8 mouse cellular contexts compared by ENCODE assay signal in genomic region chrX:8192640-8193418, GRCm38 (mm10). TPM values are rescaled to one million over a fixed set of nuclear protein-coding genes. Genes with fewer than 3 reads are reported as not detected.
DNase-seq lines count a peak whose midpoint lies in the region; ATAC-seq lines count a peak whose summit lies in the region.

No protein-coding gene starts in this region.

- H3K27ac ChIP-seq in hindbrain, embryonic 14.5 days, result peak overlapping the region; percentile 79

- H3K9me3 ChIP-seq in hindbrain, embryonic 14.5 days (ENCODE audit: control insufficient read depth, low read length), result no peaks in the 10 kb centered on the region

- H3K27me3 ChIP-seq in hindbrain, embryonic 14.5 days (ENCODE audit: control insufficient read depth, insufficient read depth, low read length), result no peaks in the 10 kb centered on the region

- H3K4me2 ChIP-seq in hindbrain, embryonic 14.5 days (replicated peaks), result peak overlapping the region; percentile 69

- H3K4me3 ChIP-seq in hindbrain, embryonic 14.5 days (replicated peaks; ENCODE audit: low read length), result peak overlapping the region; percentile 45

- H3K36me3 ChIP-seq in hindbrain, embryonic 14.5 days (replicated peaks; ENCODE audit: control insufficient read depth, insufficient read depth), result no peaks in the 10 kb centered on the region

- peak overlapping the region; percentile 50 for H3K9ac ChIP-seq in hindbrain, embryonic 14.5 days

- peak; percentile 91 for DNase-seq in R1 (ENCODE audit: low read depth, low spot score)
- peak; percentile 83 to 85 for DNase-seq in cerebellum, postnatal 14 days
- peak; percentile 56 to 64 for DNase-seq in frontal cortex, postnatal 25 days (ENCODE audit: low spot score in 2 of 2)
- peak; percentile 78 for DNase-seq in hindbrain, embryonic 14.5 days (ENCODE audit: low spot score)
- peak; percentile 73 to 82 for DNase-seq in layer of hippocampus, postnatal 36 days
- peak; percentile 86 for DNase-seq in lung, postnatal 25 days (ENCODE audit: low spot score)
- DNase-seq in retina, adult 2 months (ENCODE audit: low read depth, low spot score), result peak; percentile 61
- DNase-seq in thymus, postnatal 25 days, result peak; percentile 78

- 17% methylated on average over 38 of the region's 38 CpGs for WGBS in hindbrain, embryonic 14.5 days

- ATAC-seq in hindbrain, embryonic 14.5 days (ENCODE audit: low FRiP score), result peak; percentile 97

- no peaks in the 10 kb centered on the region for H3K4me1 ChIP-seq in hindbrain, embryonic 14.5 days (replicated peaks; ENCODE audit: control insufficient read depth, insufficient read depth, low read length)

RNA-seq across cellular contexts. Expression of gene Ebp, which starts 0.5 kb away (rescaled TPM):
- polyA plus RNA-seq in hindbrain, embryonic 14.5 days (2014; fragmentation: Nextera tagmentation; extraction: Ambion mirVana), result 30.6 and 33.1 TPM in 2 replicates
- 10 to 100 TPM; 30.1 to 31.3 TPM for total RNA-seq in layer of hippocampus, postnatal 36 days (2021)

RNA-seq across cellular contexts. Expression of gene Porcn, which starts 13.5 kb away (rescaled TPM):
- polyA plus RNA-seq in hindbrain, embryonic 14.5 days (2014; fragmentation: Nextera tagmentation; extraction: Ambion mirVana), result 45.0 and 46.9 TPM in 2 replicates
- 100 to 1,000 TPM in 1 of 2 experiments, 10 to 100 TPM in 1; 99.1 to 103 TPM for total RNA-seq in layer of hippocampus, postnatal 36 days (2021)

RNA-seq across cellular contexts. Expression of gene Tbc1d25, which starts 16.8 kb away (rescaled TPM):
- polyA plus RNA-seq in hindbrain, embryonic 14.5 days (2014; fragmentation: Nextera tagmentation; extraction: Ambion mirVana), result 22.3 and 24.5 TPM in 2 replicates
- total RNA-seq in layer of hippocampus, postnatal 36 days (2021), result 10 to 100 TPM; 13.3 to 14.9 TPM

RNA-seq across cellular contexts. Expression of gene Rbm3, which starts 47.1 kb away (rescaled TPM):
- polyA plus RNA-seq in hindbrain, embryonic 14.5 days (2014; fragmentation: Nextera tagmentation; extraction: Ambion mirVana), result 304 and 340 TPM in 2 replicates
- 100 to 1,000 TPM in 1 of 2 experiments, 10 to 100 TPM in 1; 83.4 to 113 TPM for total RNA-seq in layer of hippocampus, postnatal 36 days (2021)

RNA-seq across cellular contexts. Expression of gene Ftsj1, which starts 59.4 kb away (rescaled TPM):
- polyA plus RNA-seq in hindbrain, embryonic 14.5 days (2014; fragmentation: Nextera tagmentation; extraction: Ambion mirVana), result 49.5 and 51.0 TPM in 2 replicates
- 10 to 100 TPM; 25.1 to 26.6 TPM for total RNA-seq in layer of hippocampus, postnatal 36 days (2021)

Comparison
In these comparisons a context has a peak if more than half of its experiments do, and no peak if none do; other contexts are left out.
1. Peak in every context shown above with its lines: DNase-seq, ATAC-seq, H3K4me3 ChIP-seq and H3K27ac ChIP-seq.